14 mouse cellular contexts compared by ENCODE assay signal in genomic region chrX:12202951-12203350, GRCm38 (mm10).
"Had no signal": no experiment of that assay in that cellular context is flagged by ENCODE, and none has a peak within 500 bp of the region (broad histone marks: within the 10 kb centered on the region; RNA-seq: fewer than 3 reads in every experiment).

No protein-coding gene starts in this region.

- H3K27me3 ChIP-seq: midbrain, embryonic 13.5 days; neural tube, embryonic 15.5 days; stomach, embryonic 15.5 days had no signal

- H3K27ac ChIP-seq: limb, embryonic 12.5 days; liver, embryonic 14.5 days; midbrain, embryonic 13.5 days; neural tube, embryonic 15.5 days; stomach, embryonic 15.5 days had no signal

- DNase-seq: kidney, adult 8-10 months; kidney, postnatal 36 days; liver; lung, adult 18-20 months; retina, postnatal 1 day; right cerebral cortex, postnatal 4 days; spleen, adult 18-20 months had no signal

- H3K4me1 ChIP-seq: limb, embryonic 12.5 days; midbrain, embryonic 13.5 days; neural tube, embryonic 15.5 days; stomach, embryonic 15.5 days had no signal

- H3K9me3 ChIP-seq: limb, embryonic 12.5 days; midbrain, embryonic 13.5 days; neural tube, embryonic 15.5 days; stomach, embryonic 15.5 days had no signal

- H3K9ac ChIP-seq: limb, embryonic 12.5 days; liver, embryonic 14.5 days; midbrain, embryonic 13.5 days; neural tube, embryonic 15.5 days; stomach, embryonic 15.5 days had no signal

- H3K36me3 ChIP-seq: limb, embryonic 12.5 days; midbrain, embryonic 13.5 days; neural tube, embryonic 15.5 days; stomach, embryonic 15.5 days had no signal

- H3K4me3 ChIP-seq: limb, embryonic 12.5 days; midbrain, embryonic 13.5 days; neural tube, embryonic 15.5 days; stomach, embryonic 15.5 days had no signal

- H3K4me2 ChIP-seq: limb, embryonic 12.5 days; midbrain, embryonic 13.5 days; neural tube, embryonic 15.5 days; stomach, embryonic 15.5 days had no signal

- ATAC-seq: inflammation-experienced regulatory T-cells, adult 6 months; intestine, postnatal 0 days; midbrain, embryonic 13.5 days had no signal
